Mouse (Mus musculus) large intestine, adult 2 months (tissue): ENCODE measurements around the gene Gm20388. TPM values are rescaled to one million over a fixed set of nuclear protein-coding genes. Genes with fewer than 3 reads are reported as not detected.
"Not testable (repeated sequence)": the region's sequence is repeated elsewhere in the genome, so short reads cannot be mapped to it uniquely, and the experiment has no call there.

Experiments used
- DNase-seq: peaks from one replicate; pipeline ENCODE4 v3.0.0-alpha.2; 2012; ENCODE audit warnings: low read depth, low spot score
- WGBS: fragments of 180-500 bp; shearing (Covaris S2); methylation state at CpG from one replicate; pipeline ENCODE4 v1.1.7; 2018; 5-methylcytosine and 5-hydroxymethylcytosine counted together
- polyA plus RNA-seq: library from polyadenylated mRNA; depleted of rRNA; stranded (reverse); fragments of >200 nt; gene quantifications from 2 replicates; pipeline ENCODE4 v1.2.3, GENCODE M21; 2012

Gene Gm20388
- polyA plus RNA-seq, 1 experiment = 31.5 TPM

DNA sequence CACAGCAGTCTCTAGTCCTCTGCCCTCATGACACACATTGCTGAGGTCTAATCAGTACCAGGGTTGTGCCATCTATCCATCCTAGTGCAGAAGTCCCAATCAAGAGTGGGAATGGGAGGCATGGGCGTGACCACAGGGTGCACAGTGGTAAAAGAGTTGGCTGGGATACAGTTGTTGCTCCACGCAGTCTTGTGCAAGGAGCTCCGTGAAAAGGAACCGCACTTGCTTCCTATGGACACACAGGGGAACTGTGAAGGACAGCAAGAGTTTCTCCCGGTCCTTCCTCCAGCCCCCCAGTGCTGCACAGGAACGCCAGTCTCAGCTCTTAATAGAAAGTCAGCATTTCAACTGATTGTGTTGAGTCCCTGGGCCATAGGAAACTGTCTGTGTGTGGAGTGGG is 4048.8 kb downstream of the Gm20388 start:
- 90% methylated on average over 6 of the region's 6 CpGs for WGBS
- no peak for DNase-seq

DNA sequence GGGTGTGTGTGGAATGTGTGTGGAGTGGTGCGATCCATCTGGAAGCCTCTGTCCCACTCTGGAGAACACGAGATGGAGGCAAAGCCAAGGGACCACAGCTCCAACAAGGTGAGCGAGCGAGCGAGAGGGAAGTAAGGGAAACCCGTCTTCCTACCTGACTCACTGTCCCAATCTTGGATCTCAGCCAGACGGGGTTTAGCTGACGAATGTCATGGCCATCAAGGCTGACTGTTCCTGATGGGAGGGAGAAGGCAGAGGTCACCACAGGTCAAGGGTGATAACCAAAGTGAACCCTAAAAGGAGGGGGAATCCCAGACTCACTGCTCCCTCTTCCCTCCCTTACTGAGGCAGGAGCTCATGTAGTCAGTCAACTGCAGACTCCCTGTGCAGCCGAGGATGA is 4049.4 kb downstream of the Gm20388 start:
- DNase-seq = no peak
- 84% methylated on average over 9 of the region's 9 CpGs for WGBS

DNA sequence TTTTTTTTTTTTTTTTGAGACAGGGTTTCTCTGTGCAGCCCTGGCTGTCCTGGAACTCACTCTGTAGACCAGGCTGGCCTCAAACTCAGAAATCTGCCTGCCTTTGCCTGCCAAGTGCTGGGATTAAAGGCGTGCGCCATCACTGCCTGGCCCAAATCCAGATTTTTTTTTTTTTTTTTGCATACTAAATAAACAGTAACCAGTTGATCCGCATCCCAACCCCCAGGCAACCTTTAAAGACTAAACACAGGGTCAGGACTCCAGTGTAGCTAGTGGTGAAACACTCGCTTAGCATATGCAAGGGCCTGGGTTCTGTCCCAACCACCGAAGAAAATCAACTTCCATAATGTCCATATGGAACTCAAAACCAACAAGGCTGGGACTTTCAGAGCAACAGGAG is 4049.9 kb downstream of the Gm20388 start:
- 46% methylated on average over 5 of the region's 5 CpGs for WGBS
- DNase-seq = not testable (repeated sequence)

DNA sequence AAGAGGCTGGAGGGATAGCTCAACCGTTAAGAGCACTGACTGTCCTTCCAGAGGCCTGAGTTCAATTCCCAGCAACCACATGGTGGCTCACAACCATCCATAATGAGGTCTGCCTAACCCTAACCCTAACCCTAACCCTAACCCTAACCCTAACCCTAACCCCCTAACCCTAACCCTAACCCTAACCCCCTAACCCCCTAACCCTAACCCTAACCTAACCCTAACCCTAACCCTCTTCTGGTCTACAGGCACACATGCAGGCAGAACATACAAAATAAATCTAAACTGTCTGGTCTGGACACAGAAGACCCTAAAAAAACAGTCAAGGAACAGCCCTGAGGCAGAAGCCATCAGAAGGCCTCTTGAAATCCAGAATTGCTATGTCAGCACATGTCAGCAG is 4050.7 kb downstream of the Gm20388 start:
- 79% methylated on average over 1 of the region's 1 CpGs for WGBS
- no peak for DNase-seq

DNA sequence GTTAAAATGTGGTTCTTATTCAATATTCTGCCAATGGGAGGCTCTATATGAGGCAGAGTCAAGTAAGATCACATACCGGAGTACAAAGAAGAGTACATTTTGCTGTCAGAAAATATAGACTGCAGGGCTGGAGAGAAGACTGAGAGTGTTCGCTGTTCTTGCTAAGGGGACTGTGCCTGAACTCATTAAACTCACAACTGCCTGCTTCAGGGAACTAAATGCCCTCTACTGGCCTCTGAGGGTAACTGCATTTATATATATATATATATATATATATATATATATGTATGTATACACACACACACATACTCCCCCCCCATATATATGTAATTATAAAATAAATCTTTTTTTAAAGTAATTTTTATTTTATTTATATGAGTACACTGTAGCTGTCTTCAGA is 4056.3 kb downstream of the Gm20388 start:
- WGBS = 67% methylated on average over 2 of the region's 2 CpGs

DNA sequence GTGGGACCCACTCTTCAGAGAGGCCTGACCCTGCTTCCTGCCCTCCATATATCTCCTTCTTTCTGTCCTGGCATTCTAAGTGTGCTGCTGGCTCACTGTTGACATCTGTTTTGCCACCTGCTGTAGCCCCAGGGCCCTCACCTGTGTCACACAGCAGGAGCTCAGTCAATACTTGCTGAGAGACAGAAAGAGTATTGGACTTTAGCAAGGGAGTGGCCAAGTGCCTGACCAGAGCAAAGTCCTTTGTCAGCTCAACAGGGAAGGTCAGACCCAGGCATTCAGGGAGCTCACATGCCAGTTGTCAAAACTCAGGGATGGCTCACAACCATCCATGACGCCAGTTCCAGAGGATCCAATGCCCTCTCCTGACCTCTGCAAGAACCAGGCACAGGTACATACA is 4062.9 kb downstream of the Gm20388 start:
- no peak for DNase-seq
- WGBS = 46% methylated on average over 1 of the region's 1 CpGs

More for the DNA sequence above, 4056.3 kb downstream of the Gm20388 start:
- no peak for DNase-seq

DNA sequence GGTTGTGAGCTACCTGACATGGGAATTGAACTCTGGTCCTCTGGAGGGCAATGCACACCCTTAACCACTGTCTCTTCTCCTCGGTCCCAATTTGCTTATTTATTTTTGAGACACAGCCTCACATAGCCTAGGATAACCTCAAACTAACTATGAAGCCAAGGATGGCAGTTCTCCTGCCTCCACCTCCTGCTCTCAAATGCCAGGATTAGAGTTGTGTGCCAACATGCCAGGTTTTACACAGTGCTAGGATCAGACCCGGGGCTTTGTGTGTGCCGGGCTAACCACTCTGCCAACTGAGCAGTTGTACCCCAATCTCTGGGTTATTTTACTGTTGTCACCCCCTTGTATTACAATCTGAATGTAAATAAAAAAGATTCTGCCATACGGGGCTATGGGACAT is 4066.9 kb downstream of the Gm20388 start:
- no peak for DNase-seq
- WGBS = 75% methylated on average over 4 of the region's 4 CpGs

DNA sequence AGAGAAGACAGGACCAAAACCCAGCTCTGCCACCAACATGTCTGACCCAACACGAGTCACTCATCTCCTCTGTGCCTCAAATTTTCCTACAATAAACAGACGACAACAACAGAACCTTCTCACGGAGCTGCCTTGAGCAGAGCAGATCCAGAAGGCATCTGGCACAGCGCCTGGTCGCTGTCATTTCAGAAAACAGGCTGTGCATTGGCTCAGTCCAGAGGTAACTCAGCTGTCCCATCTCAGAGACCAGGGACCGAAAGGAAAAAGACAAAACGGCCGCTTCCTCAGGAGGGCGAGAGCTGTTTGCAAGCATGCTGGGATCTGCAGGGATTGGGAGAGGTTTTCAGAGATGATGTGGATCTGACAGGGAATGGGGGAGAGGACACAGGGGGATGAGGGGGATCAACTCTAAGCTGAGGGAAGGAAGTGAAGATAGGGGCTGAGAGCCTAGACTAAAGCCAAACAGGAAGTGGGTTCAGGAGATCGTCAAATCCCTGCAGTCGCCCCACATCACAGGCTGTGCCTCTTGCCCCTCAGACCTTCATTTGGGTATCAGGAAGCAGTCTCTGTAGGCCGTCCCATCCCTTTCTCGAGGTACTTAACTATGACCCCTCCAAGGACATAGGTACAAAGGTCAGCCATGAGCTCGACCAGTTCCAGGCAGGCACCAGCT is 4067.7 kb downstream of the Gm20388 start:
- WGBS = 66% methylated on average over 14 of the region's 14 CpGs

DNA sequence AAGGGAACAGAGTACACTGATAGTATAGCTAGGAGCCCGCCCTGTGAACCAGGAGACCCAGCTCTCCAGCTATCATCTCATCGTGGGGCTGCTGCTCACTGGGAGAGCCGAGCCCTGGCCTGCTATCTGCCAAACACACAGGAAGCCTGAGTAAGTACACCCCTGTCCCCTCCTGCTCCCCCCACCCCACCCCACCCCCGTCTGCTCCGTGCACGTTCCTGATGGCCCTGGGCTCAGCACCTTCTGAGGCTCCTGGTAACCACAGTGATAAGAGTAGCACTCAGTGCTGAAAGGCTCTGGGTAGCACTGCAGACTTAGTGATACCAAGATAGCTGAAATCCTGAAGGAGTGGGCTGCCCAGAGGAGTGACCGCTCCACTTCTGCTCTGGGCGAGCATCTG is 4068.3 kb downstream of the Gm20388 start:
- no peak for DNase-seq
- WGBS = 73% methylated on average over 8 of the region's 8 CpGs

More for the DNA sequence above, 4067.7 kb downstream of the Gm20388 start:
- no peak for DNase-seq

DNA sequence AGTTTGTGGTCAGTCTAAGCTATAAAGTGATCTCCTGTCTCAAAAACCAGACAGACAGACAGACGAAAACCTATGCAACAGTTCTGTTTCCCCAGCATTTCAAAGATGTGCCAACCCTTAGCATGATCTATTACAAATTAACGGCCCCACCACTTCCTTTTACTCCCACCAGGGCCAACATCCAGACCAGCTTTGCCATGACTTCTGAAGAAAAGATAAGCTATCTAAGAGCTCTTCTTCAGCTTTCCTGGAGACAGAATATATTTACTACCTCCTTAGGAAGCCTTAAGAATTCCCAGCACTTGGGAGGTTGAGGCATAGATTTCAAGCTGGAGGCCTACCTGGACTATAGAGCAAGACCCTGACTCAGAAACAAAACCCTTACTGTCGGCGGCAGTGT is 4069.6 kb downstream of the Gm20388 start:
- no peak for DNase-seq
- 79% methylated on average over 4 of the region's 4 CpGs for WGBS

DNA sequence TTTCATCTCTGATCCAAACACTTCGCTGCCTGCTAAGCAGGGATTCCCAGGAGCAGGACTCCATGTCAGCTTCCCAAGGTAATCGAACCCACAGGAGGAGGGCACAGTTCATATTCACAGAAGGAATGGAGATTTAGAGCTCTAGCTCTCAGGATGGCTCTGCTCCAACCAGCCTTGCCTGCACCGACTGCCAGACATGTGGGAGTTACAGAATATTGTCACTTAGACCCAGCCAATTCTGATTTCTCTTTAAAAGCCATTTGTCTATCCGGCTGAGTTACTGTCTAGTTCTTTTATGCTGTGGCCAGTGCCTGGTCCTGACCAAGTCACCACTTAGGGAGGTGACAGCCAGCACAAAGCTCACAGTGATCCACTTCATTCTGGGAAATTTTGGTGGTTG is 4071.0 kb downstream of the Gm20388 start:
- 42% methylated on average over 4 of the region's 4 CpGs for WGBS
- DNase-seq = no peak

DNA sequence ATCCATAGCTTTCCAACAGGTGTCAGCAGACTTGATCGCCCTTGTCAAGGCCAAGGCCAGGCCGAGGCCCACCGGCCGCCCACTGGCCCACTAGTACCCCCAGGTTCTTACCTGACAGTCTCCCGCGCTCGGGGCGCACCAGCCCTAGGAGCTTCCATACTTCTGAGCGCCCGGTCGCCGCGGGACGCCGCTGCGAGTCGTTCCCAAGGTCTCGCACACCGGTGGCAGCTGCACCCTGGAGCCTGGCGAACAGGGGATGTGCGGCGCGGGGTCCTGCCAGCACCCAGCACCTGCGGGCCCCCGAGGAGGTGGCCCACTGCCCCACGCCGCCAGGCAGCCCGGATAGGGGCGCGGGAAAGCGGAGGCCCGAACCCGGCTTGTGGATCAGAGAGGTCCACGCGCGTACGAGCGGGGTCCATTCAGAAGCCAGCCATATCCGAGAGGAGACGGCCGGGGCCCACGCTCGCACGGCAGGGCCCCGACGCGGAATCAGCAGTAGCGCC is 4071.7 kb downstream of the Gm20388 start:
- no peak for DNase-seq
- WGBS = under 1% methylated on average over 48 of the region's 48 CpGs

DNA sequence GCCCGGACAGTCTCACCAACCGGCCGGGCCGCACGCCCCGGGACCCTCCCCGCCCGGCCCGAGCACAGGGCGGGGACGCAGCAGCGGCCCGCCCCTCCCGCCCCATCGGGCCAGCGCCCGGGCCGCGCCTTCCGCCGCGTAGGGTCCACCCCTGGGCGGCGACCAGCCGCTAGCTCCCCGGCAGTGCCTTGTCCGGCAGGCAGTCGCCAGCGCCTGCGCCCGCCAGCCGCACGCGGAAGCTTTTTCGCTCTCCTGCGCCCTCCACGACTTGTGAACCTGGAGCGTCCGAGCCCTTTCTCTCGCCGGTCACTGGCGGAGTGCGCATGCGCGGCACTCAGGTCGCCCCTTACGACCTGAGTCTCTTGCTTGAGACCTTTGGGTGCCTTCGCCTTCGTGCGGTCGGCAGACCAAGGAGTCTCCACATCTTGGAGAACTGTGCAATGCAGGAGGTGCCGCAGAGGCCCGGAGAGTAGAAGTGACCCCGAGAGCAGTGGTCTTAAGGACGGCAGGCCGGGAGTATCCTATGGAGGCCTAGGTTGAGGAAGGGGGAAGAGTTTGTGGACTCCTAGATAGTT is 4072.3 kb downstream of the Gm20388 start, which contains the start of gene Abcb10:
Gene Abcb10, minus strand, starts transcription at position 297 of the 575 bp plus-strand sequence.
- peak; percentile 52 for DNase-seq
- under 1% methylated on average over 51 of the region's 56 CpGs for WGBS

DNA sequence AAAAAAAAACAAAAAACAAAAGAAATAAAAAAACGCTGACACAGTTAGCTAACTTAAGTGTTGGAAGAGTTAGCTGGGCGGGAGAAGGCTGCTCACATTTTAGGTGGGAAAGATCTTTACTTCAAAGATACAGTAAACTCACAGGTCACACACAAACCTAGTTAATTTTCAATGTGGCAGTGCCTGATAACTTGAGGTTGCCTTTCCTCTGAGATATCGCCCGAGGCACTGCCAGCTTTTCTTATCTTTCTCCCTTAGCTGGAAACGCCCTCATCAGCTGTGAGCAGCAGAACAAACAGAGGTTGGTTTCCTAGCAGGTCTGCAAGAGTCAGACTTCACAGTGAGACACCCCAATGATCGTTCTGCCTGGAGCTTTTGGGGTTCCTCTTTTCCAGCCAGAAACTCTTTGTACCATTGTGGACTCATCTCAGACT is 4078.0 kb downstream of the Gm20388 start:
- WGBS = 29% methylated on average over 6 of the region's 6 CpGs
- peak; percentile 44 for DNase-seq

DNA sequence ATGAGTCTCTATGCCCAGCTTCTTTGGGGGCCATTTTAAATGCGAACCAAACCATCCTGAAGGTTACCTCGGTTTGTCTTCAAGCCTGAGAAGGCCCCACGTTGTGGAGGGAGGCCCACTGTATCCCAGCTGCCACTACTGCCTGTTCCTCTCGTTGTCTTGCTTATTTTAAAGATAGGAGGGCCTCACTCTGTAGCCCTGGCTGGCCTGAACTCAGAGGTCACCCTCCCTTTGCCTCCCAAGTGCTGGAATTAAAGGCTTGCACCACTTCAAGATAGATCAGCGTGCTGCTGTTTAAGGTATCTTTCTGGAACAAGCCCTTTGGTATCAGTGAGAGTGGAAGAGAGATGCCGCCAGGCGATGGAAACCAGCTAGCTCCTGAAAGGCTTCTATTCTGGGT is 4078.5 kb downstream of the Gm20388 start:
- no peak for DNase-seq
- 45% methylated on average over 7 of the region's 7 CpGs for WGBS

DNA sequence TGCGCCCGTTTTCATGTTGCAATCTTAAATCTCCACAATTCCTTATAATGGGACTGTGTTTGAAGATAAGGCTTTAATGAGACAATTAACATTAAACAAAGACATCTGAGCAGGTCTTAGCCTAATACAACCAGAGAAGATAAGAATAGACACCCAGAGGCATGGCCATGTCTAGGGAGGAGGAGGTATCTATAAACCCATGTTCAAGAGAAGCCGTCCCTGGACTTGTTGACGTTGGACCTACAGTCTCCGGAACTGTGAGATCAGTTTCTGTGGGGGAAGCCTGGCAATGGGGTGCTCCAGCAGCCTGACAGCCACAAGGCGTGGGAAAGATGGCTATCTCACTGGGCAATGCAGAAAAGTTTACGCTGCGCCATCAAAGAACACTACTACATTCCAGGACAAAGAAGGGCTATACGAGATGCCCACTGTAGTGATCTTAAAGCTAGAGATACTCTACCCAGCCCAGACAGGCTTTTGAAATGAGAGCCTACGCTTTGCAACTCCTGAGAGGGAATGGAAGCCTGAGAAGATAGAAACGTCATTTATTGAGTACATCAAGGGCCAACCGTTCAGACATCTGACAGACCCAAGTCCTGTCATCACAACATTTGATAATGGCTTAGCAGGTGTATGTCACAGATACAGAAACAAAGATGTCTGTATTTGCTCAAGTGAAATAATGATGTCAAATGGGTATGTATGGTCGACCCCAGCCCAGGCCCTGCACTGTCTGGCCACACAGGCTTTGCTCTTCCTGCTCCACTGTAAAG is 4079.8 kb downstream of the Gm20388 start:
- no peak for DNase-seq
- 81% methylated on average over 13 of the region's 13 CpGs for WGBS

DNA sequence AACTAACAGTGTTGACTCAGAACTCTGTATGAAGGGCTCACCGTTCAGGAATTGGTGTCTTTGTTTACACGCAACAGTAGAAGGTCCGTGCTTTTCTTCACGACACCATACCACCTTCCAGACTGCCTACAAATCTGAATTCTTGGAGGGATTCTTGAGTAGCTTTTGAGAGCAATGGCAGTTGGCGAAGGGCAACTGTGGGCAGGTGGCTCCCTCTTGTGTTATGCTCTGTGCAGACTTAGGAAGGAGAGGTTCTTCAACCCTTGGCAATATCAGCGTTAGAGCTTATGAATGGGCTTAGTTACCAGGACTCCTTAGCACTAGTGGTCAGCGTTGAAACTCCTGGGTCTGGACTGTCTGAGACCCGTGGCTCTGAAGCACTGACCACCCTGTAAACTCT is 4081.9 kb downstream of the Gm20388 start:
- no peak for DNase-seq
- WGBS = 84% methylated on average over 8 of the region's 8 CpGs

DNA sequence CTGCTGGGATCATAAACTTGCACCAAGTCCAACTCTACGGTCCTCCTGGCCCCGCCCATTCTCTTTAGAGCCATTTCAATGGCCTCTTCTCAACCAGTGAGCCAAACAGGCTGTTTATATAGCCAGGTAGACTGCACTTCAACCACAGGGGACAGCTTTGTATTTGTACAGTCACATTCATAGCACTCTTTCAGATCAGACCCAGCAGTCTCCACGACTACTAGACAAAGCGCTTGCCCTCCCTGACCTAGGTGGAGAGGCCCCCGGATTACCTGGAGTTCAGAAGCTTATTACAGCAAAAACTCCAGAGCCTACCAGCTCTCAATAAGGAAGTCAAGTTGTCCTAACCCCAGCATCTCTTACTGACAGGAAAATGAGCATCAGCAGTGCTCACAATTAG is 4083.0 kb downstream of the Gm20388 start:
- WGBS = 40% methylated on average over 5 of the region's 5 CpGs
- no peak for DNase-seq

DNA sequence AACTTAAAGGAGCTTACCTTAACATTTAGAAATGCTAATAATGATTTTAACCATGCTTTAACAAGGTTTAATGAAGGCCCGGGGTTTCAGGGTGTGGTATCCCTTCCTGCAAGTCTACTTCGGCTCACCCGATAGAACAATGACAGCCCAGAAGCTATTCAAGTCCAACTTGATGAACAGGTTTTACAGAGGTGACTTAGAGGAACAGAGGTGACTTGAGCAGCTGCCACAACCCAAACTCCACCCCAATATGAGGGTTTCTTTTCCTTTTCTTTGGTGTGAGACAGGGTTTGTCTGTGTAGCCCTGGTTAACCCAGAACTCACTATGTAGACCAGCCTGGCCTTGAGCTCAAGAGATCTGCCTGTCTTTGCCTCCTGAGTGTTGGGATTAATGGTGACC is 4083.4 kb downstream of the Gm20388 start:
- peak; percentile 93 for DNase-seq
- 46% methylated on average over 3 of the region's 3 CpGs for WGBS

DNA sequence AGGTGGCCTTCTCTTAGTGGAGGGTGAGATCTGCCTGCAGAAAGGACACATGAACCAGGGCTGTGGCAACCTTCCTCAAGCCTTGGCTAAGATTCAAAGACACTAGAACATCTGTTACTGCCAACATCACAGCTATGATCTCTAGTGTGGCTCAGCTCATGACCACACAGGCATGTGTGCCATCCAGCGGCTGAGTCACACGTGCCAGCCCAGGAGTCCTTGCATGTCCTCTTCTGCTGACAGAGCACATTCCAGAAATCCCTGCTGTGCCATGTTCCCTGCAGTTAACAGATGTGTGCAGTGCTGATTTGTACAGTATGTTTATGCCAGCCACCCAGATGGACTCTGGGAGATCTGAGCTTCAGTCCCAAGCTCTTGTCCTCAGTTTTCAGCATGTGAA is 4088.9 kb downstream of the Gm20388 start:
- DNase-seq = no peak
- 63% methylated on average over 2 of the region's 2 CpGs for whole genome bisulfite sequencing
